8 mouse cellular contexts compared by ENCODE assay signal in the genomic region with DNA sequence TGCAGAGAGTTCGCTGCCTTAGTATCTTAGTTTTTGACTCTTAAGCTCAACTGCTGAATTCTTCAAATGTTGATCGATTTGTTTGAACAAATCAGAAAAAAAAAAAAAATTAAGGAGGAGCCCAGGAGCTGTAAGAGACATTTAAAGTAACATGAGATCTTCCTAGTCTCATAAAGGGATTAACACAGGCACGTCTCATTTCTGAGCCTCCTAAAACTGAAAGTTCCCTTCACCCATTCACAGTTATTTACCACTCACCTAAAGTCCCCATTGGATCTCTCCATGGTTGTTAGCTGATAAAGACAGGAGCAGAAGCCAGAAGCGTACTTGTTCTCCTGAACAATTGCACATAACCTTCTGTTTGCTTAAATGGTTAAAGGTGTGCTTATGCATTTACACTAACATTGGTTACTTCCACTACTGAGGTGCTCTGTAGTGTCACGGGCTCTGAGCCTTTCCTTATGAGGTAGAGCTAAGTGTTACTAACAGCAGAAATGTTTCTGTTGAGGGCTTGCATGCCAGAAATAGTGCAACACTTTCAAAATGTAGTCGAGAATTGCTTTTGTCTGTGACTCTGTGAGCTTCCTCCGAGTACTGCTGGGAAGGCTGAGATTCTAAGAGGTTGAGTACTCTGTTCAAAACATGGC. TPM values are rescaled to one million over a fixed set of nuclear protein-coding genes. Genes with fewer than 3 reads are reported as not detected.
DNase-seq lines count a peak whose midpoint lies in the region; ATAC-seq and TF ChIP-seq lines count a peak whose summit lies in the region.

Hnmt (minus strand) TSS at position 51 of the 647 bp plus-strand sequence.

- 39% methylated on average over 7 of the region's 7 CpGs for WGBS in midbrain, embryonic 14.5 days

- TF ChIP-seq POLR2A in brain, embryonic 14.5 days (IDR thresholded peaks at IDR 0.05; ENCODE audit: borderline replicate concordance, extremely low read depth, insufficient read depth, insufficient read length, poor library complexity, severe bottlenecking): no peak

- H3K36me3 ChIP-seq in midbrain, embryonic 14.5 days (ENCODE audit: control insufficient read depth, insufficient read depth, low read length): no peaks in the 10 kb centered on the region

- no peaks in the 10 kb centered on the region for H3K27me3 ChIP-seq in midbrain, embryonic 14.5 days (ENCODE audit: control insufficient read depth, insufficient read depth, low read length)

- peaks cover 5% of the 10 kb centered on the region; the same call in 1 of the 2 replicates for H3K4me1 ChIP-seq in midbrain, embryonic 14.5 days (ENCODE audit: control insufficient read depth, insufficient read depth, low read length)

- H3K4me2 ChIP-seq in midbrain, embryonic 14.5 days (ENCODE audit: low read length): peak within 1 kb of the TSS; percentile 61

- H3K27ac ChIP-seq in gastrocnemius, adult 2 months: peak within 1 kb of the TSS; percentile 93
- H3K27ac ChIP-seq in midbrain, embryonic 14.5 days (replicated peaks; ENCODE audit: low read depth, low read length): peak within 1 kb of the TSS; percentile 60

- no peak for TF ChIP-seq CTCF in gastrocnemius, adult 2 months (IDR thresholded peaks at IDR 0.05)
- TF ChIP-seq CTCF in brain, embryonic 14.5 days (IDR thresholded peaks at IDR 0.05; ENCODE audit: borderline replicate concordance, extremely low read depth, insufficient read depth, insufficient read length): no peak

- peak within 1 kb of the TSS; percentile 72 for H3K4me3 ChIP-seq in gastrocnemius, adult 2 months
- H3K4me3 ChIP-seq in midbrain, embryonic 14.5 days (replicated peaks; ENCODE audit: low read depth, low read length): peak within 1 kb of the TSS; percentile 41

- peak within 1 kb of the TSS; percentile 47 for H3K9ac ChIP-seq in midbrain, embryonic 14.5 days (replicated peaks; ENCODE audit: low read length)

- H3K9me3 ChIP-seq in midbrain, embryonic 14.5 days (ENCODE audit: control insufficient read depth, low read length): no peaks in the 10 kb centered on the region

- ATAC-seq in midbrain, embryonic 14.5 days (ENCODE audit: low FRiP score, low TSS enrichment): no peak

- DNase-seq in gastrocnemius, adult 2 months: no peak
- DNase-seq in gastrocnemius, postnatal 4 days (ENCODE audit: low spot score in 2 of 2): no peak
- peak; percentile 1 for DNase-seq in brain, embryonic 14.5 days (ENCODE audit: low read depth)
- no peak for DNase-seq in heart, postnatal 14 days
- peak; percentile 11 to 13 for DNase-seq in left cerebral cortex, postnatal 25 days (ENCODE audit: low spot score in 2 of 2)
- no peak for DNase-seq in midbrain, embryonic 14.5 days
- no peak for DNase-seq in cerebellum, postnatal 25 days
- no peak for DNase-seq in urinary bladder, postnatal 14 days (ENCODE audit: low spot score)

- intact Hi-C loops in gastrocnemius, adult 2 months (cut with DNase I): no loop called here
- intact Hi-C loops in heart, postnatal 14 days (cut with DNase I): no loop called here
- intact Hi-C loops in left cerebral cortex, postnatal 25 days (cut with DNase I): no loop called here

RNA-seq across cellular contexts. Expression of gene Hnmt, which starts in this region (rescaled TPM):
- total RNA-seq in gastrocnemius, adult 2 months (2021): 1 to 10 TPM; 5.1 to 6.7 TPM
- total RNA-seq in gastrocnemius, postnatal 4 days (2021): 1 to 10 TPM; 2.5 to 3.7 TPM
- polyA plus RNA-seq in brain, embryonic 14.5 days (2012; rRNA removed): 1.6 and 2.5 TPM in 2 replicates
- total RNA-seq in heart, postnatal 14 days (2021): 10 to 100 TPM; 12.0 to 14.0 TPM
- 10 to 100 TPM; 21.3 to 23.5 TPM for total RNA-seq in left cerebral cortex, postnatal 25 days (2021)
- polyA plus RNA-seq in midbrain, embryonic 14.5 days (2014; fragmentation: Nextera tagmentation; extraction: Ambion mirVana): 6.7 and 9.4 TPM in 2 replicates

Comparison
In these comparisons a context has a peak if more than half of its experiments do, and no peak if none do; other contexts are left out.
1. DNase-seq: peak in brain, embryonic 14.5 days (single experiment) and left cerebral cortex, postnatal 25 days (2 of 2); none in gastrocnemius, adult 2 months (single experiment), gastrocnemius, postnatal 4 days (0 of 2), heart, postnatal 14 days (0 of 2), midbrain, embryonic 14.5 days (single experiment), cerebellum, postnatal 25 days (0 of 2) and urinary bladder, postnatal 14 days (single experiment).